Mouse (Mus musculus) spleen, adult 2 months (tissue): ENCODE data around the gene Asna1.

Source experiments
- CTCF ChIP-seq: fragments of 200-500 bp; IDR thresholded peaks from 2 replicates; pipeline ENCODE4 v1.5.1; 2011; ENCODE audit warnings: mild to moderate bottlenecking, inconsistent platforms; ENCODE audit not compliant: insufficient read depth, insufficient read length, insufficient replicate concordance; ENCODE audit errors: extremely low read depth
- POLR2A ChIP-seq: fragments of 200-500 bp; IDR thresholded peaks from 2 replicates; pipeline ENCODE4 v1.6.1; 2011; ENCODE audit warnings: low read depth, low read length, inconsistent platforms

GRCm38 (mm10) chr8:85037366-85037680, 12.2 kb upstream of the Asna1 start:
- TF ChIP-seq CTCF, result no peak
- no peak for TF ChIP-seq POLR2A
